Mouse (Mus musculus): ENCODE data around the gene Gm49318. TPM values are rescaled to one million over a fixed set of nuclear protein-coding genes. Genes with fewer than 3 reads are reported as not detected.
A peak's percentile ranks its signal among the peaks of the same experiment; 100 is the strongest.

The Gm49318 gene
- total RNA-seq, 2 experiments from 2014 or later = 0.55 TPM; not detected in 1

DNA sequence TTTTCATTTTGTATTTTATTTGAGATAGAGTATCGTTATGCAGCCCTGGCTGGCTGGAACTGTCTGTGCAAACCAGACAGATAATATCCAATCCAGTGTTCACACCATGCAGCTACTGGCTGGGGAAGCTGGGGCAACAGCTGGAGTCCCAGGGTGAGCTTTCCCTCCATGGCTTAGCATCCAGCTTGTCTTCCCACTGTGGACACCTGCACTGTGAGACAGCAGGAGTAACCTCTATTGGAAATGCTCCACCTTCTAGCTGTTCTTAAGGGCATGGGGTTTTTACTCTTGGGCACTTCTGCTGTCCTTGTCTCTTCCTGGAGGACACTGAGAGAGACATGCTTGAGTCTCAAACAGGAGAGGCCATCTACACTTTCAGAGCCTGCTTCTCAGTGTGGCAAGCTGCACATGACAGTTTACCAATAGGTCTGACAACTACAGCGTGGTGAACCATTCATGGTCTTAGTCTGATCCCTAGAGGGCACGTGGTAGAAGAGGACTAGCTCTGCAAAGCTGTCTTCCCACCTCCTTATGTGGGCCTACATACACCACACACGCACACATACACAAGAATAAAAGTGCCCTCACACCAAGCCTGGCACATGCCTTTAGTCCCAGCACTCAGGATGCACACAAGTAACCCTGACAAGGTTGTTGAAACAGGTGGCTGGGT lies 1.0 kb downstream of the Gm49318 start:
- no peak for DNase-seq

DNA sequence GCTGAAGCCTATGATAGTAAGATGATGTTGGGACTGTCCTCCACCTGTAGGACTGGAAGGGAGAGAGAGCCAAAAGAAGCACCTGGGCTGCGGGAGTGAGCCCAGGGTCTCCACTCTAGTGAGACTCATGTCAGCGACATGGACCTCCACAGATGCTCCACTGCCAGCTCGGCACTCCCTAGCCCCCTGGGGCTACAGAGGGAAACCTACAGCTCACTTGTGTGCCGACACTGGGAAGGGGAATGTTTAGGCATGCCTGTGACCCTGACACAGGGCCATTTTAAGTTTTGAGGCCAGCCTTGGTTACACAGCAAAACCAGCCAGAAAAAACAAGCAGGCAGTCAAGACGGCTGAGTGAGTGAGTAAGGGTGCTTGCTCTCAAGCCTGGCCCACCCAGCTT lies 3.9 kb downstream of the Gm49318 start:
- no peak for DNase-seq

DNA sequence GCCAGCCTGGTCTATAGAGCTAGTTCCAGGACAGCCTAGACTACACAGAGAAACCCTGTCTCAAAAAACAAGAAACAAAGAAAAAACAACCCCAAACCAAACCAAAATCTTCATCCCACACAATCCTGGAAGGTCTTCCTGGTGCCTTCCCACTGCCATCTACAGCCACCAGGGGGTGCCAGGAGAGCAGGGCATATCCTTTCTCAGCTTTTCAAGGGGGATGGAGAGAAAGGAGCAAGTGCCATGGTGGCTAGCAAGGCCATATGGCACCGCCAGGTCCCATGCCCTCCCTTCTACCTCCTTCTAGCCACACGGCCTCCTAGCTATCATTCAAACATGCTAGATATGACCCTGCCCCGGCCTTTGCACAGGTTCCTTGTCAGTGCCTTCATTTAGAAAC lies 4.6 kb downstream of the Gm49318 start:
- DNase-seq = peak; percentile 33 to 76

DNA sequence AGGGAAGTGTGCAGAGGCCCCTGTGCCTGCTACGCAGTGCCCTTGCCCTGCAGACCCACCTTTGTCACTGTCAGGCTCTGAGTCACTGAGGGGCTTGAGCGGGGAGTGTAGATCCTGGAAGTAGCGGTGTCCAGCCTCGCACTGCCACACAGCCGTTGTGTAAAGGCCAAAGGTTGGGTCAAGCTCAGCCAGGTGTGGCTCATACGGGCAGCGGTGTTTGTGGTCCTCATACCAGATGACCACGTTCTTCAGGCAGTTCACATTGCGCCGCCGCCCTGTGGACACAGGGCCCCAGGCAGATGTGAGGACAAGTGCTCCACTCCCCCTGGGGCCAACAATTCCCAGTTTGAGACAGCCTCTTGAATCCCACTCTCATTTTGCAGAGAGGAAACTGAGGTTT lies 5.4 kb downstream of the Gm49318 start:
- DNase-seq = no peak

DNA sequence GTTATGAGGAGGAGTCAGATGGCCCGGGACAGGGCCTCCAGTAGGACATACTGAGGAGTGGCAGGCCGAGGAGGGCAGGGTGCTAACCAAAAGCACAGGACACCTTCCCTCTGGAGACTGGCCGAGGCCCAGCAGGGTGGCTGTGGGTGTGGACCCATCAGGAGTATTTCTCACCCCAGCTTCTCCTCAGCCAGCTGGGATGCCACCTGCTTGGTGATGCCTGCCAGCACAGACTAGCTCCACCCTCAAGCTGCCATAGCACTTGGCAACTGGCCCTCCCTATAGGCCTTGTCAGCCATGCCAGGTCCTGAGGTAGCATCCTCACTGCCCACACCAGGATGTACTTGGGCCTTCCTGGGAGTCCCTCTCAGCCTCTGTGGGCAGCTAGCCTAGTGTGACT lies 6.7 kb downstream of the Gm49318 start:
- DNase-seq = no peak

DNA sequence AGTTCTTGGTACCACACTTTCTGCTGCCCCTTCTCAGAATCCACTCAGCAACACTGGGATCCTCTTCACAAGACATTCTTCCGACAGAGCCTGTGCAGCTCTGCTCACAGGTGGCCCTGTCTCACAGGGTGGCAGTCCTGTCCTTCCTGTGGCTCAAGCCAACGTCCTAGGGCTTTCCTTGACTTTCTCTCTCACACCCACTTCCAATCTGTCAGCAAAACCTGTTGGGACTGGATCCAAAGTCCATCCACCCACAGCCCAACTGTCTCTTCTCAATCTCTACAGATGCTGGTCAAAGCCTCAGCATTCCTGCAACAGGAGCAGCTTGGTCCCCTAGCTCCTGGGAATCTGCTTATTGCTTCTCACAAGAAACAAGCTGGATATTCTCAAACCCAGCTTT lies 9.7 kb downstream of the Gm49318 start:
- DNase-seq = no peak

DNA sequence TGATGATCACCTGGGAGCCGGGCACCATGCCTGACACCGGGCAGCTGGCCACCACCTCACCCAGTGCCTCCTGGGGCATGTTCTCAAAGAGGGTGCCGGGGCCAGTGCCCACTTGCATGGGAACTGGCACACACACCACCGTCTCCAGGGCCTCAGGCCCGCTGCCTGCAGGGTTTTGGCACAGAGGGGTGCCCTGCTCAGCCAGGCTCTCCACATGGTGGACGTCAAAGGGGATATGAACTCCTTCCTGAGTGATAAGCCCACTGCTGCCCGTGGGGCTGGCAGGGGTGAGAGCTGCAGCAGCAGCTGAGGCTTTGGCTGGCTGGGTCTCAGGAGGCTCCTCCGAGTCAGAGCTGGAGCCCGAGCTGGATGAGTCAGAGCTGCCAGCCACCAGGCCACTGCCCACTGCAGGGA lies 13.0 kb downstream of the Gm49318 start:
- peak; percentile 72 to 80 for DNase-seq

DNA sequence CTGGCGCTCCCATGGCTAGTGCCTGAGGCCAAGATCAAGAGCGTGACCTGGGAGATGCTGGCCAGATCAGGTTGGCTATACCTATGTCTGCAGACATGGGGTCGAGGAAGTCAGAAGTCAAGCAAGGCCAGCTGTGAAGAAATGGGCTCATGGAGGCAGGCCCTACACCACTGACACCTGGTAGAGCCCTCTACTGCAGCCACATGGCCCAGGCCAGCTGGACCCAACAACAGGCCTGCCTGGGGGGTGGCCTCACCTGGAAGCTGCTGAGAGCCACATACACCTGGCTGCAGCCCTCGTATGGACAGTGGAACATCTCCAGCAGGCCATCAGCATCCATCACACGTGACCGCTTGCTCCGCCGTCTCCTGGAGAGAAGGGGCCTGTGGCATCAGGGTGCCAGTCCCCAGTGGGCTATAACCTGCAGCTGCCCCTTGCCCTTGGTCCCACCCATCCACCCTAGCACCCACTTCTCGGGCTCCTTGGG lies 14.0 kb downstream of the Gm49318 start:
- no peak for DNase-seq

DNA sequence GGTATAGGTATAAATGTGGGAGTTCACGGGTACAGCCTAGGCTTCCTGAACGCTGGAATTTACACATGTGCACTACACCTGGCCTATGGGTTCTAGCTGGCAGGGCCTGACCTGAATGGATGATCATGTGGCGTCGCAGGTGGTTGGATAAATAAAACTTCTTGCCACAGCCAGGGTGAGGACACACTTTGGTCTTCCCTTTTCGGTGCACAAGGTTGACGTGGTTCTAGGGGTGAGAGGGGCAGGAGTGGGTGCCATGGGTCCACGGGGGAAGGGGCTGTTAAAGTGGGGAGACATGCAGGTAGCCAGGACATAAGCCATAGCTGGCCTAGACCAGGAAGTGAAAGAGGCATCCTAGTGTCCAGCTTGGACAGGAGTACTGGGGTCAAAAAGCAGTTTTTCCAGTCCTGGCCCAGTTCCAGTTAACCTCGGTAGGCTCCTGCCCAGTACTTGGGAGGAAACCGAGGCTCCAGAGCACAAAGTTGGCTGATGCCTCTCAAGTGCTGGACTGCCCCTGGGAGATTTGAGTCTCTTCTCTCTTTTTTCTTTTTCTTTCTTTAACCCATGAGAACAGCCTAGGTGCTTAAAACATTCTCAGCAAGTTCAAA lies 14.7 kb downstream of the Gm49318 start:
- DNase-seq = no peak

DNA sequence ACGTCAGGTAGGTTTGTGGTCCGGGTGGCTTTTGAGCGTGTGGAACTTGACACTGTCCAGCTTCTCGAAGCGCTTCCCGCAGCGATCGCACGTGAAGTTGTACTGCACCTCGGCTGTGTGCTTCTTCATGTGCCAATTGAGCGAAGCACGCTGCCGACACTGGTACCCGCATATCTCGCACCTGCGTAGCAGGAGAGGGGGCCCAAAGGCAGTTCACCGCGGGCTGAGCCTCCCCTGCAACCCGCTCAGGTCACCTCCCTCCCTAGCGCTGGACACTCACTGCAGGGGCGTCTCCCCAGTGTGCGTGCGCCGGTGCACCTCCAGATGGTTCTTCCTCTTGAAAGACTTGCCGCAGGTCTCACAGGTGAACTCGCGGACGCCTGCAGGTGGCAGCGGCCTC lies 15.3 kb downstream of the Gm49318 start:
- DNase-seq = no peak

DNA sequence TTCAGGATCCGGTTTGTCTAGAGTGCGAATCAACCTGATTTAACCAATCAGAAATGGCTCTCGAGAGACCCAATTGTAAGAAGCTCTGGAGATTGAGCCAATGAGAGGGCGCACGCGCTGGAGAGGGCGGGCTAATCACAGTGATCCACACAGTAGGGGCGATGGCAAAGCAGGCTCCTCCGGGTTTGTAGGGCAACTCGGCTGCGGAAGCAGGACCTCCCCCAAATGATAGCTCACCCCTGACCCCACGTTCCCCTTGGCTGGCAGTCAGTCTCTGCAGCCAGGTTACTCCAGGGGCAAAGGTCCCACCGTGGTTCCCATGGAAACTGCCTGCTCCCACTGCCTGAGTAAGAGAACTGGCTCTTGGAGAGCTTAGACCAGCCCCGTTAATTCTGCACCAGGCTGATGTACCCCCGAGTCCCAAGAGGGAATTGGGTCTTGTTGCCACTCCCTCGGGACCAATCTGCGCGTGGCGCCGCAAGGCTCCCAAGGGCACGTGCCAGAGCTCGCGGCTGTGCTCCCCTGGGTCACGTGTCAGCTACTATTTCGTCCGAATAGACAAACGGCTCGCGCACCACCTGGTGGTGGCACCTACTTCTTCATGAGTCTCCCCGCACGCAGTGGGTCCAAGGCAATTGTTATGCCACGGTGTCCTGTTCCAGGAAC lies 16.5 kb downstream of the Gm49318 start:
- DNase-seq = peak; percentile 54 to 58

DNA sequence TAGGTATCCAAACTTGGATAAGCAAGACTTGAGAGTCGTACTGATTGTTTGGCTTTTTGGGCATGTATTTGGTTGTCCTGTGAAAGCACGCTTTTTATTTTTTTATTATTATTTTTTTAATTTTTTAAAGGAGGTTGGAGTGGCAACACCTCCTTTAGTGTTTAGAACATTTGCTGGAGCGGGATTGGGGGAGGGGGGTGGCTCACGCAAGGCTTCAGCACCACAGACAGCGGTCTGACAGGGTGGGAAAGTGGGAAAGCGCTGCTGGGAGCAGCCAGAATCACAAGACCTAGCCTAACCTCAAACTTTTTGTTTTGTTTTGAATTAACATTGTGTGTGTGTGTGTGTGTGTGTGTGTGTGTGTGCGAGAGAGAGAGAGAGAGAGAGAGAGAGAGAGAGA lies 17.4 kb downstream of the Gm49318 start:
- no peak for DNase-seq

DNA sequence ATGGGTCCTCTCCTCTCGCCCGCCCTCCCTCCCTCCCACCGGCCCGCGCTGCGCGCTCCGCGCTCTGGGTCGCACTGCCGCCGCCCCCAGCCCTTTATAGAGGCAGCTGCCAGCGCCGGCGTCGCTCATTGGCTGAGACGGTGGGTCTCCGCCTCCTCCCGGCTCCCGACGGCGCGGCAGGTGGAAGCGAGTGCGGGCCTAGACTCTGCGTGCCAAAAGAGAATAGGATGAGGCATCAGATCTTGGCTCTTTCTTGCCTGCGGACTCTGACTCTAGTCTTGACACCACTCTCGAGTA lies 19.2 kb downstream of the Gm49318 start, which contains the start of gene Elavl3:
TSS of gene Elavl3 (minus strand) at position 66 of the 297 bp plus-strand sequence.
- no peak for DNase-seq

DNA sequence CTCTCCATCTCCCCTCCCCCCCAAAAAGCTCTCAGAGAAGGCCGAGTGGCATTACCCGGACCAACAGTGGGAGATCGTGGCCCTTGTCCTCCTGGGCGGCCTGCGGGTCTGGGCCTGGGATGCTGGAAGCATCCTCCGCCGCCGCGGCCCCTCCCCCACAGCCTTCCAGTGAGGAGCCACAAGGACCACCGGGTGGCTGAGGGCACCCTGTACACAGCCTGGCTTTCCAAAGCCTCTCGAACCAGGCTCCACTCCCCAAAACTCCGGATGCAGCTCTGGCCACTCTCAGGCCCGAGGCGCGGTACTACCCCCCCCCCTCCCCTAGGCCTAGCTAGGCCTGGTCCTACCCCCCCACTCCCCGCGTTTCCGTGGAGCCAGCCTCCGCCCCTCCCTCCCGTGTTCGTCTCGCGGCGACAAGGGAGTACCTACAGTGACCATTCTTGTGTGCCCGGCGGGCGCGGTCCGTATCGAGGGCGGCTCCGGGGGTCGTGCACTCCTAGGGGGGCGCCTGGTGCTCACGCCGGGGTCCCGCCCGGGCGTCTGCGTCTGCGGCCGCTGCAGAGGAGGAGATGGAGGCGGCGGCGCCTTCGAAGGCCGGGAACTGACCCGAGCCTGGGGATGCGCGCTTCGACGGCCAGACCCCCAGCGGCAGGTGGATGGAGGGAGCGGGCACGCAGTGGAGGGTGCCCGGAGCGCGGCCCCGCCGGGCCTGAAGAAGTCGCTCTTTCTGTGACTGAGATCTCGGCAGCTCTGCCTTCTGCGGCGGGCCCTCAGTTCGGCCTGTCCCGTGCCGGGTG lies 19.7 kb downstream of the Gm49318 start:
- DNase-seq = no peak

DNA sequence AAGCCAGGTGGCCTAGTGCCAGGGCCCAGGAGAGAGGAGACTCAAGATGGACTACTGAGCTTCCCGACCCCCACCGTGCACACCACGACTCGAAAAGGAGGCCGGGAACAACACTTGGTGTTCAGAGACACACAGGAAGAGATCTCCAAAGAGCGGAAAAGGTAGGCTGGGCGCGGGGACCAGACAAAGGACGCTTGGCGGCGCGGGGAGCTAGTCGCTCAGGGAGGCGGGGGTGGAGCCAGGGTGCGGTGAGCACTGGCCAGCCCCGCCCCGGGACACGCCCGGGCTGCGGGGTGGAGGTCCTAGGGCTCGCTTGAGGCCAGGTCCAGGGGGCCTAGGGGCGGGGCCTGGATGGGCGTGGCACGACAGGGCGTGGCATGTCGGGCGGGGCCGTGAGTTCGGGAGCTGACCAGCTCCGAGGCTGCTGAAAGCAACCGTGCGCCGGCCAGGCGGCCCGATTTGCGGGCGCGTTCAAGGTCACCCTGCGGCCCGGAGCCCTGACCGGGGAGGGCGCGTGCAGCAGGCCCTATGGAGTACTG lies 20.6 kb downstream of the Gm49318 start:
- peak; percentile 22 to 35 for DNase-seq

DNA sequence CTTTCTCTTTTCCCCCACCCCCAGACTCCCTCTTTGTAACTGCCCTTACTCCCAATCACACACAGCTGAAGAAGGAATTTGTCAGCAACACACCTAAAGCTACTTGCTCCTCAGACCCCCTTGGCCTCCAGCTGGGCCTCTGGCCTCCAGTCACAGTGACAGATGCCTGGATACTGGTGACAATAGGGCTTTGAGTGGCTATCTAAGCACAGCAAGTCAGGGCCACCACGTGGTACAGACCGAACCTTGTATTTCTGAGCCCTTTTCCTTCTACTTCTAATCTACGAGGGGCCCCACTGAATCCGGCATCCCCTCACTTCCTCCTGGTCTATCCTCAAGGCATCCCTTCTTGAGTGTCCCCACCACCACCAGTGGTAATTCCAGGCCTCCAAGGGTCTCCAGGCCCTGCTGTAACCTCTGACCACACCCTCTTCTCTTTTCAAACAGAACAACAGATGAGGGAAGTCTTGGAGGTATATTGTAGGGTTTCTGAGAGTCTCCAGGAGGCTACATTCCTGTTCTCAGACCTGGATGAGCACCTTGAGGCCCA lies 21.3 kb downstream of the Gm49318 start:
- no peak for DNase-seq

DNA sequence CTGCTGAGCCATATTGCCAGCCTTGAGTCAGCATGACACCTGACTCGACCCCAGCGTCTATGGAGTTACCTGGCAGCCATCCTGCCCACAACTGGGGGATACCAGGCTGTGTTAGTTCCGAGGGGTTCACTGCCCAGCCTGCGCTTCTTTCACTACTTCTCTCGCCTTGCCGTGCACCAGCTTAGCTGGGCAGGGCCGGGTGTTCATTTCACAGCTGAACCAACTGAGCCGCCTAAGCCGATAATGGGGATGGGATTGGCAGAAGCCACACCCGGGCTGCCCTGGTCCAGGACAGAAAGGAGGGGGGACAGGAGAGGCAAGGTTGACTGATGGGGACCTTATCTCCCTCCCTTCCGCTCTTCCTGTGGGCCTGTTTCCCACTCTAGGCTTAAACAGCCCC lies 21.7 kb downstream of the Gm49318 start:
- no peak for DNase-seq

DNA sequence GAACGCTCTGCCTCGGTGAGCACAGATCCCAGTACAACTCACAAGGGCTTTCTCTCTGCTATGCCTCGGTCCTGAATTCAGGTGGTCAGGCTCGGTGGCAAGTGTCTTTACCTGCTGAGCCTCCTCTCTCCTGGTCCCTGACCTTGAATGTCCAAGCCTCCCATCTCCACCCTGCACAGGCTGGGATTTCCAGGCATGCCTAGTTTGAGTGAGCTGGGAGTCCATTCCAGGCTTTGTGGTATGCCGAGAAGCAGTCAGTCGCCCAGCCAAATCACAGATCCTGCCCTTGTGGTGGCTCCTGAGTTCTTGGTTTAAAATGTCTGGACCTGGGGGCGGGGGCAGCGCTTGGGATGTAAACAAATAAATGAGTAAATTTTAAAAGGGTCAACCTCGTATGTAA lies 23.7 kb downstream of the Gm49318 start:
- DNase-seq = no peak

DNA sequence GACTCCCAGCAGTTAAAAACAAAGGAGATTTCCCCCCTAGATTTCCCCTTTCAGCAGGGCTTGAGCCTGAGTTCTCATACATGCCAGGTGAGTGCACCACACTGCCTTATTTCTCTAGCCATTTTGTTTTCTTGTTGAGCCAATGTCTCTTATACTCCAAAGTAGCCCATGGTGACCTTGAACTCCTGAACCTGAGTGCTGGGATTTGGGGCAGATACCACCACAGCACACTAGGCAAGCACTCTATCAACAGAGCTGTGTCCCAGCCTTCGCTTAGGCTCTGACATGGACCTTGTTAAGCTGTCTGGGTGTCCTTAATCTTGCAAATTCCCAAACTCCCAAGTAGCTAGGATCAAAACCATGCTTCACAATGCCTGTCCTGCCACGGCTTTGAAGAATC lies 29.2 kb downstream of the Gm49318 start:
- no peak for DNase-seq

DNA sequence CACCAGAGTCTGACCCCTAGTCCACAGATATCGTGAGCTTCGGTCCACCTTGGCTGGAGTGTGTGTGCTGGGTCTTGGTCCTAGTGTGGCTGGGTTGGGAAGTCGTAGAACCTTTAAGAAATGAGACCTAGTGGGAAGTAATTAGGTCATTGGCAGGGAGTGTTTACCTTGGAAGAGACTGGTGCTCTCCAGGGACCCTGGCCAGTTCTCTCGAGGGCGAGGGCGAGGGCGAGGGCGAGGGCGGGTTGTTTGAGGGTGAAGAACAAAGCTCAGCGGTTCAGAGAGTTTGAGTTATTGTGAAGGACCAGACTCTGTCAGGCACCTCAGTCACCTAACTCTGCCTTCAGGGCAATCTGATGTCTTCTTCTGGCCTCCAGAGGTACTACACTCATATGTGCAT lies 33.2 kb downstream of the Gm49318 start:
- no peak for DNase-seq

DNA sequence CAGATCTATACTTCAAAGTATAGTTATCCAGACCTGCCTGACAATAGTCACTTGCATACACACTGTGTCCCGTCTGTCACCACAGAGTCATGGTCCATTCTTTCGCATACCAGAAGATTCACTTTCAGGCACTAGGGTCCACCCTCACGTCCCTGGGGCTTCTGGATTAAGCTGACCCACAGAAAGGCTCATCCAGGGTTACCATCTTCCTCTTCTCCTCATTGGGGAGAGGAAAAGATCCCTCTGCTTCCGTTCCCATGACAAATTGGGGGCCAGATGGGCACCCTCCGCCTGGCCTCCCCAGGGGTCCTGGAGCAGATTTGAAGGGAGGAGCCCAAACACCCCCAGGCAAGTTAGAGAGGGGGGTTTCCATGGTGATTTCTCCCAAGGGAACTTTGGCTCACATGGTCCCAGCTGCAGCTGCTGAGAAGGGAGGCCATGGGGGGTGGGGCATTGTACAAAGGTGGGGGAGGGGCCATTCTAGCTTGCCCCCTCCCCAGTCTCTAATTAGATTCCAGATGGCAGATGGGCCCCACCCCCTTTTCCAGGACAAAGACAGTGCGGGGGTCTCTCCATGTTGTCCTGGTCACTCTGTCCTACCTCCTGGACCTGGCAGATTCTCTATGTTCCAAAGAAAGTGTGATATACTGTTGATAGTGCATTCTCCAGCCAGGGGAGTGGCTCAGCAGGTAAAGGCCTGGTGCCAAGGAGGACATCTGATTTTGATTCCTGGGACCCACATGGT lies 35.6 kb downstream of the Gm49318 start:
- DNase-seq = no peak

DNA sequence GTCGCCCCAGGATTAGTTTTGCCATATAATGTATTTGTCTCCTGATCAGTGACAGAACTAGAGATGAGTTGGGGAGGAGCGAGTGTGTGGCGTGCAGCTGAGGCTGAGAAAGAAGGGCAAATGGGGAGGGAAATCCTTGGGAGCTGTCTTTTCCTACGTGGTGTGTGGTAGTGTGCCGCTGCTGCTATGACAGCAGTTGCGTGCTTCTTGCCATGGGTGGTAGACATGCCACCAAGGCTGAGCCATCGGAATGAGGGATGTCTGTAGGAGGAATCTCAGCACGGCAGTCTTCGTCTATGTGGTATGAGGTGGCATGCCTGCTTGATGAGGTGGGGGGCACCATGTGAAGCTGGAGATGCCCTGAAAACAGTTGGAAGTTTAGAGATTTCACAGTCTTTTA lies 40.7 kb downstream of the Gm49318 start:
- no peak for DNase-seq

All from heart, adult 18-20 months (tissue).